Comparison of ENCODE assay signal across 19 mouse cellular contexts in genomic region chr2:152726213-152726612, GRCm38 (mm10). TPM values are rescaled to one million over a fixed set of nuclear protein-coding genes. Genes with fewer than 3 reads are reported as not detected.
DNase-seq lines count a peak whose midpoint lies in the region; ATAC-seq lines count a peak whose summit lies in the region.
"Had no signal": no experiment of that assay in that cellular context is flagged by ENCODE, and none has a peak within 500 bp of the region (broad histone marks: within the 10 kb centered on the region; RNA-seq: fewer than 3 reads in every experiment).

No protein-coding gene starts in this region.

- H3K4me3 ChIP-seq in forebrain, embryonic 10.5 days: no peak overlapping the region
- no peak overlapping the region for H3K4me3 ChIP-seq in forebrain, embryonic 11.5 days (ENCODE audit: low read depth, low read length)
- H3K4me3 ChIP-seq in kidney, embryonic 16.5 days (ENCODE audit: low read length): no peak overlapping the region
- no peak overlapping the region for H3K4me3 ChIP-seq in embryonic facial prominence, embryonic 10.5 days
- no peak overlapping the region for H3K4me3 ChIP-seq in stomach, embryonic 16.5 days (replicated peaks; ENCODE audit: low read length)
- H3K4me3 ChIP-seq: midbrain, embryonic 10.5 days had no signal

- ATAC-seq in forebrain, embryonic 11.5 days (replicated peaks; ENCODE audit: low FRiP score): no peak
- ATAC-seq in kidney, embryonic 16.5 days (ENCODE audit: low FRiP score, low TSS enrichment): no peak
- no peak for ATAC-seq in stomach, embryonic 16.5 days (ENCODE audit: insufficient read depth, low FRiP score)
- ATAC-seq: forebrain, embryonic 16.5 days had no signal

- H3K4me2 ChIP-seq in forebrain, embryonic 11.5 days (ENCODE audit: low read depth, low read length, severe bottlenecking): no peak overlapping the region
- H3K4me2 ChIP-seq in kidney, embryonic 16.5 days (replicated peaks; ENCODE audit: low read depth, low read length): no peak overlapping the region
- H3K4me2 ChIP-seq in stomach, embryonic 16.5 days (ENCODE audit: low read depth, low read length): no peak overlapping the region

- intact Hi-C loops in left cerebral cortex, postnatal 4 days (cut with DNase I): no loop called here

- no peak for DNase-seq in forebrain, embryonic 10.5 days (ENCODE audit: extremely low spot score, low spot score)
- no peak for DNase-seq in forebrain, embryonic 11.5 days (ENCODE audit: low spot score)
- DNase-seq in kidney, adult 8-10 months: no peak
- DNase-seq in embryonic facial prominence, embryonic 10.5 days (ENCODE audit: low spot score): no peak
- DNase-seq in spleen, postnatal 14 days (ENCODE audit: low spot score in 2 of 2): no peak
- DNase-seq in left cerebral cortex, postnatal 4 days: no peak
- DNase-seq: cerebellum, adult 9-10 months; embryo, embryonic 11 days; kidney, postnatal 14 days; lung, postnatal 36 days; thymus, adult 18-20 months had no signal

- H3K27me3 ChIP-seq in forebrain, embryonic 10.5 days (ENCODE audit: poor library complexity, severe bottlenecking): peaks cover 40% of the 10 kb centered on the region
- peaks cover 2% of the 10 kb centered on the region; the same call in 1 of the 2 replicates for H3K27me3 ChIP-seq in forebrain, embryonic 11.5 days (ENCODE audit: control insufficient read depth, insufficient read depth, low read length)
- H3K27me3 ChIP-seq in kidney, embryonic 16.5 days (ENCODE audit: insufficient read depth, low read length): no peaks in the 10 kb centered on the region
- H3K27me3 ChIP-seq in embryonic facial prominence, embryonic 10.5 days (replicated peaks; ENCODE audit: low read depth, poor library complexity, severe bottlenecking): peaks cover 21% of the 10 kb centered on the region
- H3K27me3 ChIP-seq in stomach, embryonic 16.5 days (ENCODE audit: control insufficient read depth, insufficient read depth, low read length): peaks cover 2% of the 10 kb centered on the region; the same call in 1 of the 2 replicates

- WGBS in forebrain, embryonic 10.5 days: 88% methylated on average over 6 of the region's 6 CpGs
- WGBS in forebrain, embryonic 11.5 days: 88% methylated on average over 6 of the region's 6 CpGs
- WGBS in kidney, embryonic 16.5 days: 78% methylated on average over 6 of the region's 6 CpGs
- 71% methylated on average over 6 of the region's 6 CpGs for WGBS in embryonic facial prominence, embryonic 10.5 days
- 86% methylated on average over 6 of the region's 6 CpGs for WGBS in stomach, embryonic 16.5 days

- no peak overlapping the region for H3K9ac ChIP-seq in forebrain, embryonic 11.5 days (ENCODE audit: low read length)
- no peak overlapping the region for H3K9ac ChIP-seq in kidney, embryonic 16.5 days (replicated peaks; ENCODE audit: low read length)
- H3K9ac ChIP-seq in stomach, embryonic 16.5 days (ENCODE audit: low read length): no peak overlapping the region
- H3K9ac ChIP-seq: liver, embryonic 14.5 days had no signal

- no peaks in the 10 kb centered on the region for H3K36me3 ChIP-seq in forebrain, embryonic 10.5 days (replicated peaks)
- no peaks in the 10 kb centered on the region for H3K36me3 ChIP-seq in forebrain, embryonic 11.5 days (ENCODE audit: control insufficient read depth, insufficient read depth, low read length)
- H3K36me3 ChIP-seq in kidney, embryonic 16.5 days (ENCODE audit: insufficient read depth, low read length): no peaks in the 10 kb centered on the region
- no peaks in the 10 kb centered on the region for H3K36me3 ChIP-seq in embryonic facial prominence, embryonic 10.5 days (replicated peaks)
- H3K36me3 ChIP-seq in stomach, embryonic 16.5 days (ENCODE audit: control insufficient read depth, insufficient read depth, low read length): no peaks in the 10 kb centered on the region
- H3K36me3 ChIP-seq: midbrain, embryonic 10.5 days had no signal

- H3K27ac ChIP-seq in forebrain, embryonic 10.5 days: peak overlapping the region; percentile 46; the same call in 1 of the 2 replicates
- H3K27ac ChIP-seq in forebrain, embryonic 11.5 days (ENCODE audit: low read depth, low read length): no peak overlapping the region
- H3K27ac ChIP-seq in kidney, embryonic 16.5 days (ENCODE audit: low read length): peak overlapping the region; percentile 54; the same call in 1 of the 2 replicates
- H3K27ac ChIP-seq in embryonic facial prominence, embryonic 10.5 days (replicated peaks): peak overlapping the region; percentile 36; the same call in 1 of the 2 replicates
- peak overlapping the region; percentile 87 for H3K27ac ChIP-seq in stomach, embryonic 16.5 days (ENCODE audit: low read length)
- H3K27ac ChIP-seq: liver, embryonic 14.5 days had no signal

- no peaks in the 10 kb centered on the region for H3K9me3 ChIP-seq in forebrain, embryonic 10.5 days
- H3K9me3 ChIP-seq in forebrain, embryonic 11.5 days (ENCODE audit: control insufficient read depth, low read length): no peaks in the 10 kb centered on the region
- H3K9me3 ChIP-seq in kidney, embryonic 16.5 days (ENCODE audit: low read length): no peaks in the 10 kb centered on the region
- no peaks in the 10 kb centered on the region for H3K9me3 ChIP-seq in embryonic facial prominence, embryonic 10.5 days
- H3K9me3 ChIP-seq in stomach, embryonic 16.5 days (replicated peaks; ENCODE audit: control insufficient read depth, low read length): no peaks in the 10 kb centered on the region
- H3K9me3 ChIP-seq: midbrain, embryonic 10.5 days had no signal

- peaks cover 61% of the 10 kb centered on the region for H3K4me1 ChIP-seq in forebrain, embryonic 10.5 days
- H3K4me1 ChIP-seq in forebrain, embryonic 11.5 days (replicated peaks; ENCODE audit: control insufficient read depth, insufficient read depth, low read length): no peaks in the 10 kb centered on the region
- peaks cover 61% of the 10 kb centered on the region for H3K4me1 ChIP-seq in kidney, embryonic 16.5 days (ENCODE audit: insufficient read depth, low read length)
- H3K4me1 ChIP-seq in embryonic facial prominence, embryonic 10.5 days: peaks cover 78% of the 10 kb centered on the region
- peaks cover 48% of the 10 kb centered on the region for H3K4me1 ChIP-seq in stomach, embryonic 16.5 days (ENCODE audit: control insufficient read depth, insufficient read depth, low read length)

RNA-seq across cellular contexts. Expression of gene Id1, which starts 9.8 kb away (rescaled TPM):
- 57.5 and 61.1 TPM in 2 replicates for polyA plus RNA-seq in forebrain, embryonic 10.5 days (2016; fragmentation: Nextera tagmentation; extraction: Ambion mirVana)
- 51.1 and 53.1 TPM in 2 replicates for polyA plus RNA-seq in forebrain, embryonic 11.5 days (2014; fragmentation: Nextera tagmentation; extraction: Ambion mirVana)
- 139 and 151 TPM in 2 replicates for polyA plus RNA-seq in kidney, embryonic 16.5 days (2015; fragmentation: Nextera tagmentation; extraction: Ambion mirVana)
- 161 and 182 TPM in 2 replicates for polyA plus RNA-seq in embryonic facial prominence, embryonic 10.5 days (2016; fragmentation: Nextera tagmentation; extraction: Ambion mirVana)
- 125 and 145 TPM in 2 replicates for polyA plus RNA-seq in stomach, embryonic 16.5 days (2015; fragmentation: Nextera tagmentation; extraction: Ambion mirVana)
- 10 to 100 TPM; 25.6 to 27.6 TPM for total RNA-seq in left cerebral cortex, postnatal 4 days (2021)

RNA-seq across cellular contexts. Expression of gene Cox4i2, which starts 27.8 kb away (rescaled TPM):
- 3.0 and 4.2 TPM in 2 replicates for polyA plus RNA-seq in forebrain, embryonic 10.5 days (2016; fragmentation: Nextera tagmentation; extraction: Ambion mirVana)
- polyA plus RNA-seq in forebrain, embryonic 11.5 days (2014; fragmentation: Nextera tagmentation; extraction: Ambion mirVana): 4.6 and 5.5 TPM in 2 replicates
- polyA plus RNA-seq in kidney, embryonic 16.5 days (2015; fragmentation: Nextera tagmentation; extraction: Ambion mirVana): 19.6 and 22.1 TPM in 2 replicates
- 9.9 and 10.1 TPM in 2 replicates for polyA plus RNA-seq in embryonic facial prominence, embryonic 10.5 days (2016; fragmentation: Nextera tagmentation; extraction: Ambion mirVana)
- polyA plus RNA-seq in stomach, embryonic 16.5 days (2015; fragmentation: Nextera tagmentation; extraction: Ambion mirVana): 21.3 and 23.9 TPM in 2 replicates
- total RNA-seq in left cerebral cortex, postnatal 4 days (2021): 1 to 10 TPM; 1.7 to 1.9 TPM
- total RNA-seq: CH12.LX; monocyte, adult 5-6 weeks; neutrophil, adult 5-6 weeks had no signal

RNA-seq across cellular contexts. Expression of gene Mcts2, which starts 39.4 kb away (rescaled TPM):
- polyA plus RNA-seq in forebrain, embryonic 10.5 days (2016; fragmentation: Nextera tagmentation; extraction: Ambion mirVana): 39.1 and 40.3 TPM in 2 replicates
- 37.9 and 39.5 TPM in 2 replicates for polyA plus RNA-seq in forebrain, embryonic 11.5 days (2014; fragmentation: Nextera tagmentation; extraction: Ambion mirVana)
- 27.6 and 28.0 TPM in 2 replicates for polyA plus RNA-seq in kidney, embryonic 16.5 days (2015; fragmentation: Nextera tagmentation; extraction: Ambion mirVana)
- 37.6 and 40.2 TPM in 2 replicates for polyA plus RNA-seq in embryonic facial prominence, embryonic 10.5 days (2016; fragmentation: Nextera tagmentation; extraction: Ambion mirVana)
- polyA plus RNA-seq in stomach, embryonic 16.5 days (2015; fragmentation: Nextera tagmentation; extraction: Ambion mirVana): 24.0 and 25.2 TPM in 2 replicates
- 10 to 100 TPM; 30.4 to 32.5 TPM for total RNA-seq in left cerebral cortex, postnatal 4 days (2021)

RNA-seq across cellular contexts. Expression of gene H13, which starts 57.0 kb away (rescaled TPM):
- 90.7 and 93.2 TPM in 2 replicates for polyA plus RNA-seq in forebrain, embryonic 10.5 days (2016; fragmentation: Nextera tagmentation; extraction: Ambion mirVana)
- polyA plus RNA-seq in forebrain, embryonic 11.5 days (2014; fragmentation: Nextera tagmentation; extraction: Ambion mirVana): 110 and 112 TPM in 2 replicates
- 158 and 159 TPM in 2 replicates for polyA plus RNA-seq in kidney, embryonic 16.5 days (2015; fragmentation: Nextera tagmentation; extraction: Ambion mirVana)
- 102 and 110 TPM in 2 replicates for polyA plus RNA-seq in embryonic facial prominence, embryonic 10.5 days (2016; fragmentation: Nextera tagmentation; extraction: Ambion mirVana)
- polyA plus RNA-seq in stomach, embryonic 16.5 days (2015; fragmentation: Nextera tagmentation; extraction: Ambion mirVana): 121 and 128 TPM in 2 replicates
- 100 to 1,000 TPM; 149 to 160 TPM for total RNA-seq in left cerebral cortex, postnatal 4 days (2021)
